Mouse (Mus musculus) embryo, embryonic 9.5 days (tissue): ENCODE measurements at regions not wholly inside any gene's neighbourhood (a gene's known extent, or its start where the extent isn't known, plus 50 kb on each side); places are given as distances from the start of the nearest gene placed in this dataset.
A peak's percentile ranks its signal among the peaks of the same experiment; 100 is the strongest.

Experiments used
- DNase-seq: peaks from one replicate; pipeline ENCODE4 v3.0.0-alpha.2; 2017; ENCODE audit errors: extremely low spot score

- DNase-seq = no peak
These were observed 122.8 kb upstream of the Efna5 start for GRCm38 (mm10) chr17:63003911-63004310.

DNA sequence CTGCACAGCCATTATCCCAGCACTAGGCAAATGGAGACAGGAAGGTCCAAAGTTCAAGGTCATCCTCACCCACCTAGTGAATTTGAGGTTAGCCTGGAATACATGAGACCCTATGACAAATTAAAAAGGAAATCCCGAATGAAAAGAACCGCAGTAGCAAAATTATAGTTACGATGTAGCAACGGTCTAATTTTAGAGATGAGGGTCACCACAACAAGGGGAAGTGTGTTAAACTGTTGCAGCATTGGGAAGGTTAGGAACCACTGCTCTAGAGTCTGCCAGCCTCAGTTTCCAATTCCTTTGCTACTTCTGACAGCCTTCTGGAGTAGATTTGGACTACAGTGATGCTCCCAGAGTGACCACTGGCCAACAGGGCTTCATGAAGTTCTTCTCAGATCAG, 121.6 kb upstream of the Efna5 start:
- no peak for DNase-seq

DNA sequence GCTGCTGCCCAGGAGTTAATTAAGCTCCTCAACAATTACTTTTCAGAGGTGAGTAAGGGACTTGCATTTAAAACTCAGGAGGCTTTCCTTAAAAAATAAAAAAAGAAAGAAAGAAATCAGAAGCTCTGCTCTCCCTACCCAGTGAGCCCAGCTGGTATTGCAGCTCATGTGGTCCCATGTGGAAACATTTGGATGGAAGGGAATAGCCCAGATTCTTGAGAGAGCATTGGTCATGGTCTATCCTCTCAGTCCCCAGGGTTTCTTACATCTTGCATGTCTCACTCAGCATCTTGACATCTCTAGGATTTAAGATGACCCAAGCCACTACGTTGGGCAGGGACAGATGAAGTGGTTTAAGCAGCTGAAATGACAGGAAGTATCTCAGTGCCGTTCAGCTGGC, 120.8 kb upstream of the Efna5 start:
- no peak for DNase-seq

DNA sequence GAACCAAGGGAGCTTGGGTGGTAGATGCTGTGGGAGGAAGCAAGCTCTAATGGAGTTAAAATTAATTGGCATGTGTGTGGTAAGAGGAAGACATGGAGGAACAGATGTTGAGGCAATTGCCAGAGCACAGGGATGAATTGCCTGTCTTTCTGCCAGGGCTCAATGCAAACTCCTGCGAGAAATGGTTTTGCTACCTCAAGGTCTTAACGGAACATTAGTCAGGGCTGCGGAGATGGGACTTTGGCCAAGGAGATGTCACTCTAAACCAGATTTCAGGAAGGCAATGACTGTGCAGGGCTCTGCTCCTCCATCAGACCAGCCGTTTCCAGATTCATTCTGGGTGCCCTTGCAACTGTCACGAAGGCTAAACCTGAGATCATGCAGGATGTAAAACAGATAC, 116.6 kb upstream of the Efna5 start:
- no peak for DNase-seq

DNA sequence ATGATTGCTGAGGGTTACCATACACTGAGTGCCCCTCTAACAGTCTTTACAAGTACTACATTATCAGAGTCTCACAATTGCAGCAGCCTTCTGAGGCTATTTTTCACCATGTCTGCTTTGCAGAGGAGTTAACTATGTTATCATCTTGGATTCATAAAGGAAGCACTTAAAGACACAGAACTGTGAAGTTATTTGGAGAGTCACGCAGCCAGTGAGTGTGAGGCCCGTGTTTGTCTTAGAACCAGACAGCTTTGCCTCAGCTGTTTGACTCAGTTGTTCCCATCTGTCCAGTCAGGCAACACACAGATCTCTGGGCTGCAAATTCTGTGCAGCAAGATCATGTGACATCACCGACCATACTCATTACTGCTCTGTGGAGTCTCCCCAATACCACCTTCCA, 114.2 kb upstream of the Efna5 start:
- DNase-seq = no peak

- DNase-seq = no peak
These were observed 111.9 kb upstream of the Efna5 start for GRCm38 (mm10) chr17:62992977-62993376.

GRCm38 (mm10) chr17:62986304-62986703, 105.2 kb upstream of the Efna5 start:
- no peak for DNase-seq

GRCm38 (mm10) chr17:62980337-62980736, 99.2 kb upstream of the Efna5 start:
- peak; percentile 39 for DNase-seq

DNA sequence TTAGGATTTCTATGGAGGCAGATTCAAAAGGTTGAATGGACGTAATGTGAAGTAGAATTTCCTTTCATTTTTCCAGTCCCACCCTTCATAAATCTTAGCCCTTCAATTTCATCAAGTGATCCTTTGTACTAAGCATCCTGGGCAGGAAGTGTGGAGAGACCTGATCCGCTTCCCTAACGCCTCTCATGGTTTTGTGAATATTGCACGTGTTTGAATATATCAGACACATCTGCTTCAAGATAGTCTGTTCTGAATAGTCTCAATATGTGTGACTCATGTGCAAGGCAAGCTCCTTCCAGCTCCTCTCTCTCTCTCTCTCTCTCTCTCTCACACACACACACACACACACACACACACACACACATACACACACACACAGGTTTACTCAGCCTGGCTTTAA, 96.4 kb upstream of the Efna5 start:
- no peak for DNase-seq

GRCm38 (mm10) chr17:62977136-62977535, 96.0 kb upstream of the Efna5 start:
- DNase-seq = no peak

- no peak for DNase-seq
These were observed 93.6 kb upstream of the Efna5 start for GRCm38 (mm10) chr17:62974627-62975279.

- no peak for DNase-seq
These were observed 87.9 kb upstream of the Efna5 start for GRCm38 (mm10) chr17:62969025-62969424.

- DNase-seq = no peak
These were observed 82.7 kb upstream of the Efna5 start for GRCm38 (mm10) chr17:62963824-62964223.

DNA sequence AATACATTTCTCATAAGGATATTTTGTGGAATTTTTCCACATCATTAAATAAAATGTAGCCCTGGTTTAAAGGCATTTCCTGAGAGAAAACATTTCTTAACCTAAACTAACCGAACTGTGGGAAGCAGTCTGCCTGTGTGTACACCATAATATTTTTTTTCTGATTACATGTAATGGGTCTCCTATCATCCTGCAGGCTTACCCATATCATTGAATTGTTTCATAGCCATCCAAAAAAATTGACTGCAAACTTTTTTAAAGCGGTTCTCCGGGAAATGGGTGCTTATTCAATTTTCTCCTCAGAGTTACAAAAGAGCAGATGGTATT, 81.1 kb upstream of the Efna5 start:
- DNase-seq = no peak

GRCm38 (mm10) chr17:62961596-62962291, 80.6 kb upstream of the Efna5 start:
- no peak for DNase-seq

- no peak for DNase-seq
These were observed 78.0 kb upstream of the Efna5 start for GRCm38 (mm10) chr17:62959146-62959545.

- no peak for DNase-seq
These were observed 66.5 kb upstream of the Efna5 start for GRCm38 (mm10) chr17:62947537-62948193.

DNA sequence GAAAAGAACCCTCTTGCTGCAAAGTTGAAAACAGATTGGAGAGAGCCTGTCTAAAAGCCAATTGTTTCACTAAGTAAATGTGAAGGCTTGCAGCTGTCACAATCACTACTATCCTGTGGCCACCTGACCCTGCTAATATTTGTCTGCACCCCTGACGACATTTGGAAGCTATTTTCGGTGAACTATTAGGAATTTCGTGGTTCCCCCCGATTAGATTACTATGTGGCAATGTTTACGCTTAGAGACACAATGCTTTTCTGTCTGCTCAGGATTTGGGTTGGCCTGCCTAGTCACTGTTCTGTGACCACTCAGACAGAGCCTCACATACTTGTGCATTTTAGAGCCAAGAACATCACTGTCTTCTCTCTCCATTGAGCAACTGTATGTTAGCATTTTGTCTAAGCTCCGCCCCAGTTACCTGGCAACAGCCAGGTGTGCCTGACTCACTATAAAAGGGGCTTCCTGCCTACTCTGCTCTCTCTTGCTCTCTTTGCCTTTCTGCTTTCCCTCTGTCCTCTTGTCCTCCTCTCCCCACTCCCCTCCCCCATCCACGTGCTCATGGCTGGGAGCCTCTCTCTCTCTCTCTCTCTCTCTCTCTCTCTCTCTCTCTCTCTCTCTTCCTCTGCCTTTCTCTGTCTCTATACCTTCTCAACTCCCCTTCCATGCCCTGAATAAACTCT, 59.6 kb upstream of the Efna5 start:
- DNase-seq = peak; percentile 45

DNA sequence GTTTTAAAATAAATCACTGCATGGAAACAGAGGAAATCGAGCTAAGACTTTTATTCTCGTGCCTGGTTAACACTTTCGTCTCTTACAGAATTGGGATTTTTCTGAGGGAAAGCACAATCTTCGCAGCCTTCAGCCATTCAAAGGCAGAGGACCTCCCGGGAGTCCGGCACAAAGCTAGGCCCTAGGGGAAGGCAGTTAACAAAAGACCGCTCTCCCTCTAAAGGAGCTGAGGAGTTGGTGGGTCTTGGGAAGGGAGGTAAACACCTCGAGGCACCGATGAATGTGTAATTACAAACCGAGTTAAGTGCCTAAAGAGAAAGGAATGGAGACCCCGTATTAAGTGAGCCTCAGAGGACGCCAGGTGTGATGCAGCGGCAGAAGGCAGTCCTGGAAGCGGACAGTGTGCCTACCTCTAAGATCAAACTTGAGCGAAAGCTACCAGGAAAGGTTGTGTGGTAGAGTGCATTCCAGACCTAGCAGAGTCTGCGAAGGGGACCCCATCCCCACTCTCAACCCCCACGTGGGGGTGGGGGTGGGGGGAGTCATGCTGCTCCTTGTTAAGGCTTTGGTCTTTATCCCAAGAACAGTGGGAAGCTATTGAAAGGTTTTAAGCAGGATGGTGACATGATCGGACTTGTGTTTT, 58.9 kb upstream of the Efna5 start:
- DNase-seq = peak; percentile 38

DNA sequence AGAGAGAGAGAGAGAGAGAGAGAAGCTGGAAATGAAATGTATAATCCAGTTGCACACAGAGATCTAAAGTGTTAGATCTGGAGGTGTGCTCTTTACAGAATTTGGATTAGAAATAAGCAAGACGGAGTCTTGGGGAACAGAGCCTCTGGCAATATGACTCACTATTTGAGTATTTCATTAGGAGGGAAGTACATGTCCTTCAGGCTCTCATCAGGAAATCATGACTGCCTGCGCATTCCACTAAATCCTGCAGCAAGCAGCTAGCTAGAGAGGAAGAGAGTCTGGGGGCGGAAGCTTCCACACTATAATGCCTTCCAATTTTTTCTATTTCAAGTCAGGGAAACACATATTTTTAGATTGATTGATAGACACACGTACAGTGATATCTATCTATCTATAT, 58.1 kb upstream of the Efna5 start:
- no peak for DNase-seq
